Mouse (Mus musculus): ENCODE results near the gene Drap1. TPM values are rescaled to one million over a fixed set of nuclear protein-coding genes. Genes with fewer than 3 reads are reported as not detected.

The Drap1 gene
- polyA plus RNA-seq, 1 experiment from 2014 or later, result 71.5 TPM

DNA sequence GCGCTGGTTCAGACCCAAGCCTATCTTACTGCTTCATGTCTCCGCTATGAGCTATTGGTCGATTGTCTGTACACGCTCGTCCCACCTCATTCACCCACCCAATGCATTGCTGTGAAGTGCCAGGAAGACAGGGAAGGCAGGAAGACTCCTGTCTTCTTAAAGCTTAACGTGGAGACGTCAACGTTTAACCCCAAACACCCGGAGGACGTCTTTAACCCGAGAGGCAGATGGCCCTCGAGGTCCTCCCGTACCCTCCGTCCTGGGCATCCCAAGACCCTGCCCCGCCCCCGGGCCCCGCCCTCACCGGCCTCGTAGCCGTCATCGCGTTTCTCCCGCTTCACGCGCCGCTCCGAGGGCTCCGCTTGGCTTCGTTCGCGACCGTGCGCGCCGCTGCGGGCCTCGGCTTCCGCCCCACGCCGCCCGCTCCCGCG is 36.8 kb downstream of the Drap1 start:
- under 1% methylated on average over 42 of the region's 43 CpGs for WGBS (ENCODE audit: insufficient replicate concordance)
- ATAC-seq (peak; percentile 54), DNase-seq (peak; percentile 66)

GRCm38 (mm10) chr19:5384715-5385114 is 40.1 kb downstream of the Drap1 start:
- WGBS (ENCODE audit: insufficient replicate concordance), result 82% methylated on average over 8 of the region's 8 CpGs
- TF ChIP-seq CTCF (IDR thresholded peaks at IDR 0.05; ENCODE audit: low read depth) (no peak), EP300 (IDR thresholded peaks at IDR 0.05; ENCODE audit: low read depth) (no peak)

More for the DNA sequence above, 36.8 kb downstream of the Drap1 start:
- TF ChIP-seq EP300 (IDR thresholded peaks at IDR 0.05; ENCODE audit: low read depth) (no peak), CTCF (IDR thresholded peaks at IDR 0.05; ENCODE audit: low read depth) (no peak)
- Histone ChIP-seq H3K9me3 (ENCODE audit: low read length) (no peaks in the 10 kb centered on the region), H3K4me3 (ENCODE audit: low read depth, low read length) (peak overlapping the region; percentile 85), H3K9ac (replicated peaks) (peak overlapping the region; percentile 90), H3K27me3 (ENCODE audit: insufficient read depth, low read length) (no peaks in the 10 kb centered on the region), H3K4me1 (ENCODE audit: insufficient read depth) (peaks cover 36% of the 10 kb centered on the region), H3K36me3 (replicated peaks; ENCODE audit: insufficient read depth, low read length) (peaks cover 27% of the 10 kb centered on the region), H3K4me2 (ENCODE audit: low read depth, low read length) (peak overlapping the region; percentile 77), H3K27ac (ENCODE audit: low read depth) (peak overlapping the region; percentile 87)

DNA sequence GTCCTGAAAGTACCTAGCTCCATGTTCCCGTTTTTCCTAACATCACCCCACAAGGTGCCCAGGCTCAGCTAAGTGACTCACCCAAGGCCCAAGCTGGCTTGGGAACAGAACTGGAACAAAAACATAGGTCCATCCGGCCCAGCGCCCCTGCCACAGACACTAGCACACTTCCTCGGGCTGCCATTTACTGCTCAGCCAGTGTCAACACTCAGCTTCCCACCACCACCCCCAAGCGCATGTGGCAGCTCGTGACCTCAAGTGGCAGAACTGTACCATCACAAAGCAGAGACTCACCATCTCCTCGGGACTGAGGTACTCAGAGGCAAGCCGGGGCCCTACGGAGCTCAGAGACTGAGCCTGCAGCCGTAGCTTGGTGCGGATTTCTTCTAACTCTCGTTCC is 41.5 kb downstream of the Drap1 start:
- 91% methylated on average over 12 of the region's 12 CpGs for WGBS (ENCODE audit: insufficient replicate concordance)
- Histone ChIP-seq H3K9ac (replicated peaks) (no peak overlapping the region), H3K27me3 (ENCODE audit: insufficient read depth, low read length) (no peaks in the 10 kb centered on the region), H3K9me3 (ENCODE audit: low read length) (no peaks in the 10 kb centered on the region), H3K27ac (ENCODE audit: low read depth) (no peak overlapping the region), H3K4me3 (ENCODE audit: low read depth, low read length) (no peak overlapping the region), H3K4me1 (ENCODE audit: insufficient read depth) (peaks cover 17% of the 10 kb centered on the region), H3K4me2 (ENCODE audit: low read depth, low read length) (no peak overlapping the region), H3K36me3 (replicated peaks; ENCODE audit: insufficient read depth, low read length) (peaks cover 74% of the 10 kb centered on the region)
- no peak for ATAC-seq
- TF ChIP-seq EP300 (IDR thresholded peaks at IDR 0.05; ENCODE audit: low read depth) (no peak), CTCF (IDR thresholded peaks at IDR 0.05; ENCODE audit: low read depth) (no peak)
- no peak for DNase-seq

More at GRCm38 (mm10) chr19:5384715-5385114, 40.1 kb downstream of the Drap1 start:
- no peak overlapping the region for H3K27ac ChIP-seq (ENCODE audit: low read depth)
- H3K4me1 ChIP-seq (ENCODE audit: insufficient read depth), result peaks cover 26% of the 10 kb centered on the region
- peaks cover 61% of the 10 kb centered on the region for H3K36me3 ChIP-seq (replicated peaks; ENCODE audit: insufficient read depth, low read length)
- no peak overlapping the region for H3K9ac ChIP-seq (replicated peaks)
- H3K9me3 ChIP-seq (ENCODE audit: low read length), result no peaks in the 10 kb centered on the region
- DNase-seq, result no peak
- ATAC-seq, result no peak
- no peaks in the 10 kb centered on the region for H3K27me3 ChIP-seq (ENCODE audit: insufficient read depth, low read length)
- no peak overlapping the region for H3K4me3 ChIP-seq (ENCODE audit: low read depth, low read length)
- H3K4me2 ChIP-seq (ENCODE audit: low read depth, low read length), result no peak overlapping the region

DNA sequence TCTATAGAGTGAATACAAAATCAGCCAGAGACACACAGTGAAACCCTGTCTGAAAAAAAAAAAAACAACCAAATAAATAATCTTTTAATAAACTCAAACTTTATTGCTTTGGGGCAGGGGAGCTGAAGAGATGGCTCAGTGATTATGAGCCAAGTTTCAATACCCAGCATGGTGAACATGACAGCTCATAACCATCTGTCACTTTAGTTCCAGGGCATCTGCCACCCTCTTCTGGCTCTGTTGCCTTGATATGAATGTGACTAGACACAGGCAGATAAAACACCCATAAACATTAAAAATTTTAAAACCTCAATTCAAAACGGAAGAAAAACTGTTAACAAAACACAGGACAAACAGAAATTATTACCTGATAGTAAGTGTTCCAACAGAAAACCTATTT is 47.3 kb downstream of the Drap1 start:
- WGBS (ENCODE audit: insufficient replicate concordance), result 79% methylated on average over 1 of the region's 1 CpGs
- no peak for DNase-seq
- ATAC-seq, result no peak
- no peak overlapping the region for H3K9ac ChIP-seq (replicated peaks)
- H3K4me1 ChIP-seq (ENCODE audit: insufficient read depth), result no peaks in the 10 kb centered on the region
- no peak overlapping the region for H3K4me2 ChIP-seq (ENCODE audit: low read depth, low read length)
- H3K4me3 ChIP-seq (ENCODE audit: low read depth, low read length), result no peak overlapping the region
- no peaks in the 10 kb centered on the region for H3K27me3 ChIP-seq (ENCODE audit: insufficient read depth, low read length)
- peaks cover 50% of the 10 kb centered on the region for H3K36me3 ChIP-seq (replicated peaks; ENCODE audit: insufficient read depth, low read length)
- H3K27ac ChIP-seq (ENCODE audit: low read depth), result no peak overlapping the region
- H3K9me3 ChIP-seq (ENCODE audit: low read length), result no peaks in the 10 kb centered on the region
- TF ChIP-seq EP300 (IDR thresholded peaks at IDR 0.05; ENCODE audit: low read depth), result no peak
- TF ChIP-seq CTCF (IDR thresholded peaks at IDR 0.05; ENCODE audit: low read depth), result no peak

- Histone ChIP-seq H3K4me3 (ENCODE audit: low read depth, low read length) (no peak overlapping the region), H3K27me3 (ENCODE audit: insufficient read depth, low read length) (no peaks in the 10 kb centered on the region), H3K36me3 (replicated peaks; ENCODE audit: insufficient read depth, low read length) (peaks cover 47% of the 10 kb centered on the region), H3K4me1 (ENCODE audit: insufficient read depth) (no peaks in the 10 kb centered on the region), H3K9me3 (ENCODE audit: low read length) (no peaks in the 10 kb centered on the region), H3K4me2 (ENCODE audit: low read depth, low read length) (no peak overlapping the region), H3K9ac (replicated peaks) (no peak overlapping the region), H3K27ac (ENCODE audit: low read depth) (no peak overlapping the region)
- WGBS (ENCODE audit: insufficient replicate concordance), result 59% methylated on average over 4 of the region's 4 CpGs
- no peak for ATAC-seq
- no peak for TF ChIP-seq CTCF (IDR thresholded peaks at IDR 0.05; ENCODE audit: low read depth)
- no peak for TF ChIP-seq EP300 (IDR thresholded peaks at IDR 0.05; ENCODE audit: low read depth)
- no peak for DNase-seq
These were observed 50.0 kb downstream of the Drap1 start for GRCm38 (mm10) chr19:5374748-5375147.

GRCm38 (mm10) chr19:5374177-5374576 is 50.6 kb downstream of the Drap1 start:
- Histone ChIP-seq H3K4me3 (ENCODE audit: low read depth, low read length) (no peak overlapping the region), H3K36me3 (replicated peaks; ENCODE audit: insufficient read depth, low read length) (peaks cover 47% of the 10 kb centered on the region), H3K9me3 (ENCODE audit: low read length) (no peaks in the 10 kb centered on the region), H3K4me2 (ENCODE audit: low read depth, low read length) (no peak overlapping the region), H3K4me1 (ENCODE audit: insufficient read depth) (no peaks in the 10 kb centered on the region), H3K27me3 (ENCODE audit: insufficient read depth, low read length) (no peaks in the 10 kb centered on the region), H3K9ac (replicated peaks) (no peak overlapping the region), H3K27ac (ENCODE audit: low read depth) (no peak overlapping the region)
- ATAC-seq (no peak), DNase-seq (no peak)
- TF ChIP-seq CTCF (IDR thresholded peaks at IDR 0.05; ENCODE audit: low read depth) (no peak), EP300 (IDR thresholded peaks at IDR 0.05; ENCODE audit: low read depth) (no peak)
- WGBS (ENCODE audit: insufficient replicate concordance), result 80% methylated on average over 4 of the region's 4 CpGs

Other genes starting within 250 kb of the Drap1 start
- gene Pacs1, start 151.9 kb downstream of the Drap1 start, polyA plus RNA-seq (2015; fragmentation: Nextera tagmentation; extraction: Ambion mirVana), result 2.6 and 3.3 TPM in 2 replicates
- gene Sf3b2, start 129.5 kb downstream of the Drap1 start, polyA plus RNA-seq (2015; fragmentation: Nextera tagmentation; extraction: Ambion mirVana), result 80.7 and 93.7 TPM in 2 replicates
- not detected in 2 replicates for gene Gal3st3, start 126.6 kb downstream of the Drap1 start, polyA plus RNA-seq (2015; fragmentation: Nextera tagmentation; extraction: Ambion mirVana)
- not detected in 2 replicates for gene Catsper1, start 89.2 kb downstream of the Drap1 start, polyA plus RNA-seq (2015; fragmentation: Nextera tagmentation; extraction: Ambion mirVana)
- gene Cst6, start 75.4 kb downstream of the Drap1 start, polyA plus RNA-seq (2015; fragmentation: Nextera tagmentation; extraction: Ambion mirVana), result not detected in 2 replicates
- 19.3 and 25.0 TPM in 2 replicates for gene Eif1ad, start 58.2 kb downstream of the Drap1 start, polyA plus RNA-seq (2015; fragmentation: Nextera tagmentation; extraction: Ambion mirVana)
- 158 and 164 TPM in 2 replicates for gene Banf1, start 57.8 kb downstream of the Drap1 start, polyA plus RNA-seq (2015; fragmentation: Nextera tagmentation; extraction: Ambion mirVana)
- gene Sart1, start 36.3 kb downstream of the Drap1 start, polyA plus RNA-seq (2015; fragmentation: Nextera tagmentation; extraction: Ambion mirVana), result 20.8 and 24.0 TPM in 2 replicates
- 0.14 TPM in 1 of 2 replicates, not detected in the other for gene Tsga10ip, start 22.5 kb downstream of the Drap1 start, polyA plus RNA-seq (2015; fragmentation: Nextera tagmentation; extraction: Ambion mirVana)
- gene AI837181, start 165 bp upstream of the Drap1 start, polyA plus RNA-seq (2015; fragmentation: Nextera tagmentation; extraction: Ambion mirVana), result 15.8 and 16.1 TPM in 2 replicates
- gene Fosl1, start 22.6 kb upstream of the Drap1 start, polyA plus RNA-seq (2015; fragmentation: Nextera tagmentation; extraction: Ambion mirVana), result not detected in 2 replicates
- gene Ccdc85b, start 32.9 kb upstream of the Drap1 start, polyA plus RNA-seq (2015; fragmentation: Nextera tagmentation; extraction: Ambion mirVana), result 1.6 and 2.1 TPM in 2 replicates
- 35.6 and 35.7 TPM in 2 replicates for gene Fibp, start 35.6 kb upstream of the Drap1 start, polyA plus RNA-seq (2015; fragmentation: Nextera tagmentation; extraction: Ambion mirVana)
- gene Ctsw, start 43.5 kb upstream of the Drap1 start, polyA plus RNA-seq (2015; fragmentation: Nextera tagmentation; extraction: Ambion mirVana), result 1.4 and 1.9 TPM in 2 replicates
- gene Efemp2, start 49.0 kb upstream of the Drap1 start, polyA plus RNA-seq (2015; fragmentation: Nextera tagmentation; extraction: Ambion mirVana), result 8.1 and 9.2 TPM in 2 replicates
- 8.6 and 11.9 TPM in 2 replicates for gene Mus81, start 63.4 kb upstream of the Drap1 start, polyA plus RNA-seq (2015; fragmentation: Nextera tagmentation; extraction: Ambion mirVana)
- 841 and 843 TPM in 2 replicates for gene Cfl1, start 65.5 kb upstream of the Drap1 start, polyA plus RNA-seq (2015; fragmentation: Nextera tagmentation; extraction: Ambion mirVana)
- not detected in 2 replicates for gene 1700020D05Rik, start 78.8 kb upstream of the Drap1 start, polyA plus RNA-seq (2015; fragmentation: Nextera tagmentation; extraction: Ambion mirVana)
- gene Snx32, start 85.6 kb upstream of the Drap1 start, polyA plus RNA-seq (2015; fragmentation: Nextera tagmentation; extraction: Ambion mirVana), result 2.6 and 3.0 TPM in 2 replicates
- 0.06 TPM in 1 of 2 replicates, not detected in the other for gene Ovol1, start 135.7 kb upstream of the Drap1 start, polyA plus RNA-seq (2015; fragmentation: Nextera tagmentation; extraction: Ambion mirVana)
- 3.1 and 3.4 TPM in 2 replicates for gene Ap5b1, start 143.0 kb upstream of the Drap1 start, polyA plus RNA-seq (2015; fragmentation: Nextera tagmentation; extraction: Ambion mirVana)
- gene Rnaseh2c, start 176.9 kb upstream of the Drap1 start, polyA plus RNA-seq (2015; fragmentation: Nextera tagmentation; extraction: Ambion mirVana), result 78.4 and 79.1 TPM in 2 replicates
- 15.1 and 15.8 TPM in 2 replicates for gene Kat5, start 185.3 kb upstream of the Drap1 start, polyA plus RNA-seq (2015; fragmentation: Nextera tagmentation; extraction: Ambion mirVana)
- 21.3 and 22.6 TPM in 2 replicates for gene Rela, start 212.5 kb upstream of the Drap1 start, polyA plus RNA-seq (2015; fragmentation: Nextera tagmentation; extraction: Ambion mirVana)
- gene Sipa1, start 238.7 kb upstream of the Drap1 start, polyA plus RNA-seq (2015; fragmentation: Nextera tagmentation; extraction: Ambion mirVana), result 14.1 and 15.3 TPM in 2 replicates